Mouse (Mus musculus): ENCODE measurements around the gene Enkd1. TPM values are rescaled to one million over a fixed set of nuclear protein-coding genes. Genes with fewer than 3 reads are reported as not detected.

Enkd1 gene
- polyA plus RNA-seq, 1 experiment = 5.3 TPM

DNA sequence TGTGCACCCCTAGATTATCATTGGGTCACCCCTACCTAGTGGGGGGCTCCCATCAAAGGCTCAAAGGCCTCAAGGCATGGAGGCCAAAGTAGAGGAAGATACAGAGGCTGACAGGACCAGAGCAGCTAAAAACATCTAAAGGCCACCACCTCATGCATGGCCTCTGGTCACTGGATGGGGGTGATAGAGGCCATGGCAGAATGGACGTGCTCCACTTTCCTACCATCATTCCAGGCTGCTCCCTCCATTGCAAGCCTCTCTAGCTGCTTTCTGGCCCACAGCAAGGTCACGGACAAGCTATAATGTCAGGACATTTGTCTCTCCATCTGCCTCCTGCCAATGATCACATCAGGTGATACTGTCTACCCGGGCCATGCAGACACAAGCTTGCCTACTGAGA lies 4.3 kb upstream of the Enkd1 start:
- Histone ChIP-seq H3K4me1 (ENCODE audit: control insufficient read depth, insufficient read depth, insufficient read length, low read length) (peaks cover 8% of the 10 kb centered on the region), H3K36me3 (ENCODE audit: control insufficient read depth, insufficient read depth, low read length) (0 out of 2 replicates have a peak, but pooled peaks cover 3% of the 10 kb centered on the region), H3K4me3 (ENCODE audit: low read depth, low read length) (no peak overlapping the region), H3K27ac (ENCODE audit: insufficient read depth, low read depth, low read length) (no peak overlapping the region), H3K27me3 (ENCODE audit: control insufficient read depth, insufficient read depth, low read length) (no peaks in the 10 kb centered on the region)
- 83% methylated on average over 3 of the region's 3 CpGs for WGBS
- TF ChIP-seq CTCF (IDR thresholded peaks at IDR 0.05; ENCODE audit: extremely low read depth, insufficient read length, insufficient replicate concordance, low read depth, low read length) = no peak
- TF ChIP-seq POLR2A (IDR thresholded peaks at IDR 0.05; ENCODE audit: low read depth, low read length) = no peak

DNA sequence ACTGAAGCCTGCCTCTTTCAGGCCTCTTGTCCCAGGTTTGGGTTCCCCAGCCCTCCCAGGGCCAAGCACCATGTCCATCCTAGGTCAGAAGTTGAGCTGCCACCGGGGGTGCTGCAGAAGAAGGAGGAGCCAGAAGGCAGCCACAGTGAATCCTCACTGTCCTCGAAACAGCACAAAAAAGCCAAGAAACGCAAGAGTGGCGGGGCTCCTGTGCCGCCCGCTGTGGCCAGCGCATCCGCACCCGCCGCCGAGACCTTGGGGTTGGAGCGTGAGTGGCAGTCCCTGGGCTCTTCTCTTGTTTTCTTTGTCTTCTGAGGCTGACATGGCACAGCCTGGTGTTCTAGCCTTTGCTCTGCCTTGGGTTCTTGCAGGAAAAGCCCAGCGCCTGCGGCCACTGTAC lies 1.3 kb upstream of the Enkd1 start:
- H3K36me3 ChIP-seq (ENCODE audit: control insufficient read depth, insufficient read depth, low read length) = no peaks in the 10 kb centered on the region
- peaks cover 8% of the 10 kb centered on the region for H3K4me1 ChIP-seq (ENCODE audit: control insufficient read depth, insufficient read depth, insufficient read length, low read length)
- 85% methylated on average over 13 of the region's 14 CpGs for WGBS
- TF ChIP-seq CTCF (IDR thresholded peaks at IDR 0.05; ENCODE audit: extremely low read depth, insufficient read length, insufficient replicate concordance, low read depth, low read length) (no peak), POLR2A (IDR thresholded peaks at IDR 0.05; ENCODE audit: low read depth, low read length) (no peak)
- no peak overlapping the region for H3K27ac ChIP-seq (ENCODE audit: insufficient read depth, low read depth, low read length)
- H3K27me3 ChIP-seq (ENCODE audit: control insufficient read depth, insufficient read depth, low read length) = no peaks in the 10 kb centered on the region
- no peak overlapping the region for H3K4me3 ChIP-seq (ENCODE audit: low read depth, low read length)

DNA sequence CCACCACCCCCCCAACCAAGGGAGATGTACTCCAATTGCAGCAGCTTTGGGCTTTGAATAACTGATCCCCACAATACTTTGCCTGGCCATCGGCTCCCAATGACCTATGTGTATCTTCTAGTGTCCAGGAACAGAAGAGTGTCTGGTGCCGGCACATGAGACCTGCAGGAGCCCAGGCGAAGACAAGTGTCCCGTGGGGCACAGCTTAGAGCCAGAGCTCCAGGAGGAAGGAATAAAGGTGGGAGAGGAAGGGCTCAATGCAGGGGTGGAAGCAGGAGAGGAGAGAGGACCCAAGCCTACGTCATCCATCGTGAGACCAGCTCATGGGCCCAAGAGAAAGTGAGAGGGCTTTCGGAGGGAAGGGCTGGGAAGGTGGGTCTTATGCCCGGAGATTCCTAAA lies 665 bp upstream of the Enkd1 start:
- Histone ChIP-seq H3K27ac (ENCODE audit: insufficient read depth, low read depth, low read length) (no peak overlapping the region), H3K36me3 (ENCODE audit: control insufficient read depth, insufficient read depth, low read length) (no peaks in the 10 kb centered on the region), H3K4me1 (ENCODE audit: control insufficient read depth, insufficient read depth, insufficient read length, low read length) (peaks cover 8% of the 10 kb centered on the region), H3K27me3 (ENCODE audit: control insufficient read depth, insufficient read depth, low read length) (no peaks in the 10 kb centered on the region), H3K4me3 (ENCODE audit: low read depth, low read length) (no peak overlapping the region)
- TF ChIP-seq POLR2A (IDR thresholded peaks at IDR 0.05; ENCODE audit: low read depth, low read length) (no peak), CTCF (IDR thresholded peaks at IDR 0.05; ENCODE audit: extremely low read depth, insufficient read length, insufficient replicate concordance, low read depth, low read length) (no peak)
- 92% methylated on average over 8 of the region's 8 CpGs for WGBS

- no peaks in the 10 kb centered on the region for H3K36me3 ChIP-seq (ENCODE audit: control insufficient read depth, insufficient read depth, low read length)
- H3K27me3 ChIP-seq (ENCODE audit: control insufficient read depth, insufficient read depth, low read length) = no peaks in the 10 kb centered on the region
- peaks cover 11% of the 10 kb centered on the region for H3K4me1 ChIP-seq (ENCODE audit: control insufficient read depth, insufficient read depth, insufficient read length, low read length)
- WGBS = 90% methylated on average over 12 of the region's 12 CpGs
- TF ChIP-seq POLR2A (IDR thresholded peaks at IDR 0.05; ENCODE audit: low read depth, low read length) (no peak), CTCF (IDR thresholded peaks at IDR 0.05; ENCODE audit: extremely low read depth, insufficient read length, insufficient replicate concordance, low read depth, low read length) (no peak)
- H3K27ac ChIP-seq (ENCODE audit: insufficient read depth, low read depth, low read length) = no peak overlapping the region
- H3K4me3 ChIP-seq (ENCODE audit: low read depth, low read length) = no peak overlapping the region
Measured at GRCm38 (mm10) chr8:105706426-105706825, 1.6 kb downstream of the Enkd1 start.

- H3K36me3 ChIP-seq (ENCODE audit: control insufficient read depth, insufficient read depth, low read length) = no peaks in the 10 kb centered on the region
- WGBS = 90% methylated on average over 6 of the region's 6 CpGs
- no peaks in the 10 kb centered on the region for H3K27me3 ChIP-seq (ENCODE audit: control insufficient read depth, insufficient read depth, low read length)
- no peak overlapping the region for H3K27ac ChIP-seq (ENCODE audit: insufficient read depth, low read depth, low read length)
- peaks cover 16% of the 10 kb centered on the region for H3K4me1 ChIP-seq (ENCODE audit: control insufficient read depth, insufficient read depth, insufficient read length, low read length)
- H3K4me3 ChIP-seq (ENCODE audit: low read depth, low read length) = no peak overlapping the region
- TF ChIP-seq POLR2A (IDR thresholded peaks at IDR 0.05; ENCODE audit: low read depth, low read length) (no peak), CTCF (IDR thresholded peaks at IDR 0.05; ENCODE audit: extremely low read depth, insufficient read length, insufficient replicate concordance, low read depth, low read length) (no peak)
Measured at GRCm38 (mm10) chr8:105704955-105705354, 3.1 kb downstream of the Enkd1 start.

DNA sequence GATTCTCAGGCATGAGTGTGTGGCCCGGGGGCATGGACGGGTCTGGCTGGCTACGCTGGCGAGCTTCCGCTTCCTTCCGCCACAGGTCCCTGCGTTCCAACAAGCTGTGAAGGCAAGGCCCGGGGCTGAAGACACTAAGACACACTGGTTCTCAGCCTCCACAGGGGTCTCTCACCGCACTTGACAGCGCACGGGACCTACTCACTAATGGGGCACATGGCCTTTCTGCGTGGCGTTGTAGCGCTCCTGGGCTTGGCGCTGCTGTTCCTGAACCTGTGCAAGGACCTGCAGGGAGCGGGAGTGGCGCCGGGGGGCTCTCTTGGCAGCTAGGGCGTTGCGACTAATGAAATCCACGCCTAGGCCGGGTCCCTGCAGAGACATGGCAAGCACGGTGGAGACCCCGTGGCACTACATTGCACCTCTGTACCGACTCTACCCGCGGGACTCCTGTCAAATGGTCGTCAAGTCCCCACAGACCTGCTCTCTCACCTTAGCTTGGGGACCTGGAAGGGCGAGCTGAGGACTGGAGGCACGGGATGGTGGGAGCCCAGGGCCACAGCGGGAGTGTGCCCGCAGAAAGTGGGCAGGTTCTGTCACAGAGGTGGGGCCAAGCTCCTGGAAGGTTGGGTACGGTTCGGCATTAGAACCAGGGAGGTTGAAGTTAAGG lies 3.7 kb downstream of the Enkd1 start:
- no peak for TF ChIP-seq POLR2A (IDR thresholded peaks at IDR 0.05; ENCODE audit: low read depth, low read length)
- TF ChIP-seq CTCF (IDR thresholded peaks at IDR 0.05; ENCODE audit: extremely low read depth, insufficient read length, insufficient replicate concordance, low read depth, low read length) = no peak
- no peak overlapping the region for H3K4me3 ChIP-seq (ENCODE audit: low read depth, low read length)
- no peaks in the 10 kb centered on the region for H3K27me3 ChIP-seq (ENCODE audit: control insufficient read depth, insufficient read depth, low read length)
- whole genome bisulfite sequencing = 93% methylated on average over 34 of the region's 34 CpGs
- peaks cover 16% of the 10 kb centered on the region for H3K4me1 ChIP-seq (ENCODE audit: control insufficient read depth, insufficient read depth, insufficient read length, low read length)
- no peaks in the 10 kb centered on the region for H3K36me3 ChIP-seq (ENCODE audit: control insufficient read depth, insufficient read depth, low read length)
- H3K27ac ChIP-seq (ENCODE audit: insufficient read depth, low read depth, low read length) = no peak overlapping the region

DNA sequence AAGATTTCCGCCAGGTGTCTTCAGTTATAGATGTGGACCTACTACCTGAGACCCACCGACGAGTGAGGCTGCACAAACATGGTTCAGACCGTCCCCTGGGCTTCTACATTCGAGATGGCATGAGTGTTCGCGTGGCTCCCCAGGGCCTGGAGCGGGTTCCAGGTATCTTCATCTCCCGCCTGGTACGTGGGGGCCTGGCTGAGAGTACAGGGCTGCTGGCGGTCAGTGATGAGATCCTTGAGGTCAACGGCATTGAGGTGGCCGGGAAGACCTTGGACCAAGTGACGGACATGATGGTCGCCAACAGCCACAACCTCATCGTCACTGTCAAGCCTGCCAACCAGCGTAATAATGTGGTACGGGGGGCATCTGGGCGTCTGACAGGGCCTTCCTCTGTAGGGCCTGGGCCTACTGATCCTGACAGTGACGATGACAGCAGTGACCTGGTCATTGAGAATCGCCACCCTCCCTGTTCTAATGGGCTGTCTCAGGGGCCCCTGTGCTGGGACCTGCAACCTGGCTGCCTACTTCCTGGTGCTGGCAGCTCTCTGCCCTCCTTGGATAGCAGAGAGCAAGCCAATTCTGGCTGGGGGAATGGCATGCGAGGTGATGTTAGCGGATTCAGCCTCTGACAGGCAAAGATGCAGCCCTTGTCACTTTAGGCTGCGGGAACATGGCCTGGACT lies 5.1 kb downstream of the Enkd1 start:
- TF ChIP-seq POLR2A (IDR thresholded peaks at IDR 0.05; ENCODE audit: low read depth, low read length) = no peak
- TF ChIP-seq CTCF (IDR thresholded peaks at IDR 0.05; ENCODE audit: extremely low read depth, insufficient read length, insufficient replicate concordance, low read depth, low read length) = no peak
- H3K27ac ChIP-seq (ENCODE audit: insufficient read depth, low read depth, low read length) = no peak overlapping the region
- WGBS = 94% methylated on average over 24 of the region's 24 CpGs
- peaks cover 13% of the 10 kb centered on the region for H3K4me1 ChIP-seq (ENCODE audit: control insufficient read depth, insufficient read depth, insufficient read length, low read length)
- no peaks in the 10 kb centered on the region for H3K27me3 ChIP-seq (ENCODE audit: control insufficient read depth, insufficient read depth, low read length)
- H3K36me3 ChIP-seq (ENCODE audit: control insufficient read depth, insufficient read depth, low read length) = peaks cover 4% of the 10 kb centered on the region; the same call in 1 of the 2 replicates
- H3K4me3 ChIP-seq (ENCODE audit: low read depth, low read length) = no peak overlapping the region

Data from small intestine, adult 2 months (tissue).